ENCODE assay signal across 7 mouse cellular contexts in genomic region chr6:50111111-50111655, GRCm38 (mm10). TPM values are rescaled to one million over a fixed set of nuclear protein-coding genes. Genes with fewer than 3 reads are reported as not detected.
DNase-seq lines count a peak whose midpoint lies in the region; ATAC-seq and TF ChIP-seq lines count a peak whose summit lies in the region.

No protein-coding gene starts in this region.

- peak overlapping the region; percentile 93 for H3K9ac ChIP-seq in forebrain, embryonic 12.5 days
- H3K9ac ChIP-seq in limb, embryonic 15.5 days = peak overlapping the region; percentile 70
- H3K9ac ChIP-seq in stomach, embryonic 16.5 days (ENCODE audit: low read length) = peak overlapping the region; percentile 82

- no peak for ATAC-seq in forebrain, embryonic 12.5 days (ENCODE audit: low FRiP score)
- no peak for ATAC-seq in limb, embryonic 15.5 days (ENCODE audit: insufficient number of reproducible peaks, low FRiP score, low TSS enrichment, low read depth)
- ATAC-seq in stomach, embryonic 16.5 days (ENCODE audit: insufficient read depth, low FRiP score) = no peak
- ATAC-seq in frontal cortex, adult (ENCODE audit: low TSS enrichment) = no peak

- no peak overlapping the region for H3K27ac ChIP-seq in testis, adult 2 months (ENCODE audit: control insufficient read depth, insufficient read depth, low read depth, low read length)
- H3K27ac ChIP-seq in forebrain, embryonic 12.5 days = no peak overlapping the region
- peak overlapping the region; percentile 85; the same call in 1 of the 2 replicates for H3K27ac ChIP-seq in limb, embryonic 15.5 days
- H3K27ac ChIP-seq in stomach, embryonic 16.5 days (ENCODE audit: low read length) = peak overlapping the region; percentile 74; the same call in 1 of the 2 replicates

- no peak for DNase-seq in testis, postnatal 10 days (ENCODE audit: low spot score)
- DNase-seq in left cerebral cortex, postnatal 4 days = no peak

- peak overlapping the region; percentile 70 for H3K4me2 ChIP-seq in forebrain, embryonic 12.5 days
- H3K4me2 ChIP-seq in limb, embryonic 15.5 days = peak overlapping the region; percentile 84
- peak overlapping the region; percentile 60 for H3K4me2 ChIP-seq in stomach, embryonic 16.5 days (ENCODE audit: low read depth, low read length)

- peak overlapping the region; percentile 96 for H3K4me3 ChIP-seq in testis, adult 2 months (ENCODE audit: control insufficient read depth, low read depth, low read length)
- peak overlapping the region; percentile 87 for H3K4me3 ChIP-seq in forebrain, embryonic 12.5 days (replicated peaks)
- H3K4me3 ChIP-seq in limb, embryonic 15.5 days = peak overlapping the region; percentile 79
- peak overlapping the region; percentile 72 for H3K4me3 ChIP-seq in stomach, embryonic 16.5 days (replicated peaks; ENCODE audit: low read length)

- no peak for TF ChIP-seq POLR2A in testis, adult 2 months (IDR thresholded peaks at IDR 0.05; ENCODE audit: control insufficient read depth, low read depth, low read length)

- intact Hi-C loops in left cerebral cortex, postnatal 4 days (cut with DNase I) = loop anchor here (5.0 to 10.0 kb wide), 3 partner anchors 184 to 589 kb away; no protein-coding TSS in a partner anchor

- no peaks in the 10 kb centered on the region for H3K9me3 ChIP-seq in forebrain, embryonic 12.5 days
- no peaks in the 10 kb centered on the region for H3K9me3 ChIP-seq in limb, embryonic 15.5 days
- no peaks in the 10 kb centered on the region for H3K9me3 ChIP-seq in stomach, embryonic 16.5 days (replicated peaks; ENCODE audit: control insufficient read depth, low read length)

- 5% methylated on average over 6 of the region's 6 CpGs for WGBS in forebrain, embryonic 12.5 days
- 7% methylated on average over 6 of the region's 6 CpGs for WGBS in limb, embryonic 15.5 days
- 10% methylated on average over 6 of the region's 6 CpGs for WGBS in stomach, embryonic 16.5 days

- H3K36me3 ChIP-seq in testis, adult 2 months (ENCODE audit: control insufficient read depth, insufficient read depth, low read length) = no peaks in the 10 kb centered on the region
- no peaks in the 10 kb centered on the region for H3K36me3 ChIP-seq in forebrain, embryonic 12.5 days (replicated peaks)
- H3K36me3 ChIP-seq in limb, embryonic 15.5 days = no peaks in the 10 kb centered on the region
- H3K36me3 ChIP-seq in stomach, embryonic 16.5 days (ENCODE audit: control insufficient read depth, insufficient read depth, low read length) = no peaks in the 10 kb centered on the region

- H3K27me3 ChIP-seq in testis, adult 2 months (ENCODE audit: control insufficient read depth, insufficient read depth, low read length) = no peaks in the 10 kb centered on the region
- peaks cover 6% of the 10 kb centered on the region; the same call in 1 of the 2 replicates for H3K27me3 ChIP-seq in forebrain, embryonic 12.5 days
- H3K27me3 ChIP-seq in limb, embryonic 15.5 days = 0 out of 2 replicates have a peak, but pooled peaks cover 7% of the 10 kb centered on the region
- H3K27me3 ChIP-seq in stomach, embryonic 16.5 days (ENCODE audit: control insufficient read depth, insufficient read depth, low read length) = 0 out of 2 replicates have a peak, but pooled peaks cover 7% of the 10 kb centered on the region

- TF ChIP-seq CTCF in testis, adult 2 months (IDR thresholded peaks at IDR 0.05; ENCODE audit: control insufficient read depth, insufficient read depth, insufficient replicate concordance, low read depth, low read length) = no peak

- peaks cover 5% of the 10 kb centered on the region for H3K4me1 ChIP-seq in testis, adult 2 months (ENCODE audit: control insufficient read depth, insufficient read depth, low read length)
- peaks cover 15% of the 10 kb centered on the region for H3K4me1 ChIP-seq in forebrain, embryonic 12.5 days
- H3K4me1 ChIP-seq in limb, embryonic 15.5 days = peaks cover 14% of the 10 kb centered on the region
- peaks cover 12% of the 10 kb centered on the region; the same call in 1 of the 2 replicates for H3K4me1 ChIP-seq in stomach, embryonic 16.5 days (ENCODE audit: control insufficient read depth, insufficient read depth, low read length)

RNA-seq across cellular contexts. Expression of gene Mpp6, which starts 1.1 kb away (rescaled TPM):
- 64.9 and 73.5 TPM in 2 replicates for polyA plus RNA-seq in testis, adult 2 months (2012; rRNA removed)
- 76.1 and 83.6 TPM in 2 replicates for polyA plus RNA-seq in forebrain, embryonic 12.5 days (2016; fragmentation: Nextera tagmentation; extraction: Ambion mirVana)
- polyA plus RNA-seq in limb, embryonic 15.5 days (2015; fragmentation: Nextera tagmentation; extraction: Ambion mirVana) = 53.1 and 56.9 TPM in 2 replicates
- 32.7 and 40.6 TPM in 2 replicates for polyA plus RNA-seq in stomach, embryonic 16.5 days (2015; fragmentation: Nextera tagmentation; extraction: Ambion mirVana)
- 100 to 1,000 TPM; 123 to 140 TPM for total RNA-seq in left cerebral cortex, postnatal 4 days (2021)

Comparison
In these comparisons a context has a peak if more than half of its experiments do, and no peak if none do; other contexts are left out.
1. H3K27ac ChIP-seq: peak in limb, embryonic 15.5 days (single experiment) and stomach, embryonic 16.5 days (single experiment); none in testis, adult 2 months (single experiment) and forebrain, embryonic 12.5 days (single experiment).
2. Peak in every context shown above with its lines, with median percentiles within 50 percentile points of each other: H3K4me3 ChIP-seq, H3K4me2 ChIP-seq and H3K9ac ChIP-seq.